Mouse (Mus musculus): ENCODE measurements at regions not wholly inside any gene's neighbourhood (a gene's known extent, or its start where the extent isn't known, plus 50 kb on each side); places are given as distances from the start of the nearest gene placed in this dataset.

DNA sequence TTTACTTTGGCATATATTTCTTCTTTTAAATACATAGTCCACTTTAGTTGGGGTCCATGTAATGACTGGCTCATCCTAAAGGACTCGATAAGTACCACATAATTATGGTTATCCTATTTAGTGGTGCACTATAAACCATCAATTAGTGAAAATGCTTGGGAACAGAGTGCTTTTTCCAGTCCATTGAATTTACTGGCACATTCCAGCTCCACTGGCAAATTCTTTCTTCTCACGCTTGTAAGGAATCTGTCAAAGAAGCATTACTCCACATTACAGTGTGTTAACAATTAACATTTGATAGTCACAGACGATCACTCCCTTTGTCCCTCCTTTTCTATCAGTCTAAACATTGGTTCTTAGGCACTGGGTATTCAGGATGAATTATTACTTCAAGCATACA, 241.7 kb upstream of the Gli3 start:
- DNase-seq (ENCODE audit: low spot score in 2 of 2) = no peak

DNA sequence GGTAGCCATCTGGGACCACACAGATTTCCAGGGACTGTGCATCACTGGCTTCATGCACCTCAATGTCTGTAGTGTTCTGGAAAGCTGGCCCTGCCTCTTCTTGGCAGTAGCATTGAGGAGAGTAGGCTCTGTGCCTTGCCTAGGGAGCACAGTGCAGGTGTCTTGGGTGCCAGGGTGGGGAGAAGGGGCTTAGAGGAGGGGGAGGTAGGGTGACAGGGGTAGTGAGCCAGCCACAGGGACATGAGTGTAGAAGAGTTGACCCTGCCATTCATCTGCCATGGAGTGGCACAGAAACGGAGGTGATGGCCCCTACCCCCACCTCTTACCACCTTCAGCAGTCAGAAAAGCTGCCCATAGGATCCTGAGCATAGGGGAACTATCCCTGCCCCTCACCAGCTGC, 235.4 kb upstream of the Gli3 start:
- no peak for DNase-seq (ENCODE audit: low spot score in 2 of 2)

Data from right cerebral cortex, postnatal 10 days (tissue).